Mouse (Mus musculus) CH12.LX (cell line): Measurements from ENCODE around the gene Pla2g2c.

ENCODE experiments used
- CTCF ChIP-seq, 2 experiments: IDR thresholded peaks in 1 of 2; conservative IDR thresholded peaks in 1 of 2; 2 replicates each; pipeline ENCODE4 v1.5.1; 2011 to 2012; ENCODE audit warnings: low read depth in 2 of 2, low read length in 2 of 2, improper control_type of control experiment in 1 of 2, inconsistent platforms in 1 of 2, mild to moderate bottlenecking in 1 of 2, moderate library complexity in 1 of 2
- E2F4 ChIP-seq: IDR thresholded peaks from 2 replicates; pipeline ENCODE4 v1.6.1; 2011; ENCODE audit warnings: low read depth, low read length, improper control_type of control experiment; ENCODE audit not compliant: insufficient replicate concordance
- ELF1 ChIP-seq: IDR thresholded peaks from 2 replicates; pipeline ENCODE4 v1.6.1; 2014; ENCODE audit warnings: low read depth, mild to moderate bottlenecking, inconsistent platforms, low read length, improper control_type of control experiment
- EP300 ChIP-seq: IDR thresholded peaks from 2 replicates; pipeline ENCODE4 v1.6.1; 2011; ENCODE audit warnings: low read length, improper control_type of control experiment
- GABPA ChIP-seq: IDR thresholded peaks from 2 replicates; pipeline ENCODE4 v1.6.1; 2012; ENCODE audit warnings: low read depth, low read length, improper control_type of control experiment, inconsistent platforms; ENCODE audit not compliant: insufficient replicate concordance
- HCFC1 ChIP-seq: IDR thresholded peaks from 2 replicates; pipeline ENCODE4 v1.6.1; 2012; ENCODE audit warnings: low read depth, mild to moderate bottlenecking, inconsistent platforms, low read length, improper control_type of control experiment
- MAFK ChIP-seq: IDR thresholded peaks from 2 replicates; pipeline ENCODE4 v1.6.1; 2011; ENCODE audit warnings: low read length, improper control_type of control experiment; ENCODE audit not compliant: insufficient replicate concordance
- MAZ ChIP-seq: IDR thresholded peaks from 2 replicates; pipeline ENCODE4 v1.6.1; 2012; ENCODE audit warnings: low read depth, mild to moderate bottlenecking, inconsistent platforms, low read length, improper control_type of control experiment, moderate library complexity
- NRF1 ChIP-seq: IDR thresholded peaks from 2 replicates; pipeline ENCODE4 v1.6.1; 2014; ENCODE audit warnings: low read depth, mild to moderate bottlenecking, inconsistent platforms, low read length, improper control_type of control experiment, moderate library complexity
- POLR2A ChIP-seq: IDR thresholded peaks from 2 replicates; pipeline ENCODE4 v1.6.1; 2011; ENCODE audit warnings: low read depth, mild to moderate bottlenecking, improper control_type of control experiment, low read length

- no peak for TF ChIP-seq MAFK
- no peak for TF ChIP-seq MAZ
- TF ChIP-seq CTCF (conservative IDR thresholded peaks at IDR 0.05 in 1 of 2, IDR thresholded peaks at IDR 0.05 in 1 of 2; ENCODE audit: low read depth in 2 of 2, low read length in 2 of 2) = no peak
- no peak for TF ChIP-seq E2F4
- TF ChIP-seq EP300 = no peak
- TF ChIP-seq POLR2A = no peak
- no peak for TF ChIP-seq ELF1
- no peak for TF ChIP-seq GABPA
- TF ChIP-seq HCFC1 = no peak
- TF ChIP-seq NRF1 = no peak
Observed at GRCm38 (mm10) chr4:138754432-138754831, 29.8 kb downstream of the Pla2g2c start.
